Mouse (Mus musculus): ENCODE measurements around the gene Grin3b. TPM values are rescaled to one million over a fixed set of nuclear protein-coding genes. Genes with fewer than 3 reads are reported as not detected.

Gene Grin3b
- polyA plus RNA-seq, 1 experiment from 2014 or later = 0.08 TPM

- peak overlapping the region; percentile 84 for H3K4me3 ChIP-seq (ENCODE audit: low read depth, low read length)
- peak overlapping the region; percentile 87 for H3K9ac ChIP-seq (ENCODE audit: low read depth, low read length)
- H3K4me1 ChIP-seq (ENCODE audit: control insufficient read depth, low read depth, low read length) = peaks cover 46% of the 10 kb centered on the region
- 2% methylated on average over 29 of the region's 29 CpGs for WGBS (ENCODE audit: insufficient replicate concordance)
- H3K4me2 ChIP-seq (ENCODE audit: low read depth, low read length) = peak overlapping the region; percentile 91
- H3K36me3 ChIP-seq (ENCODE audit: control insufficient read depth, insufficient read depth) = no peaks in the 10 kb centered on the region
- ATAC-seq (ENCODE audit: low read depth) = no peak
- H3K9me3 ChIP-seq (replicated peaks; ENCODE audit: control insufficient read depth, low read length) = no peaks in the 10 kb centered on the region
- peak overlapping the region; percentile 88 for H3K27ac ChIP-seq (ENCODE audit: low read length)
- peaks cover 3% of the 10 kb centered on the region; the same call in 1 of the 2 replicates for H3K27me3 ChIP-seq (ENCODE audit: control insufficient read depth, insufficient read depth, low read depth, low read length)
Measured at GRCm38 (mm10) chr10:79928030-79928694, 42.4 kb upstream of the Grin3b start.

- Histone ChIP-seq H3K36me3 (ENCODE audit: control insufficient read depth, insufficient read depth) (no peaks in the 10 kb centered on the region), H3K4me3 (ENCODE audit: low read depth, low read length) (peak overlapping the region; percentile 84), H3K9ac (ENCODE audit: low read depth, low read length) (peak overlapping the region; percentile 32; the same call in 1 of the 2 replicates), H3K27me3 (ENCODE audit: control insufficient read depth, insufficient read depth, low read depth, low read length) (no peaks in the 10 kb centered on the region), H3K4me2 (ENCODE audit: low read depth, low read length) (peak overlapping the region; percentile 40), H3K27ac (ENCODE audit: low read length) (peak overlapping the region; percentile 31), H3K4me1 (ENCODE audit: control insufficient read depth, low read depth, low read length) (peaks cover 55% of the 10 kb centered on the region), H3K9me3 (replicated peaks; ENCODE audit: control insufficient read depth, low read length) (no peaks in the 10 kb centered on the region)
- ATAC-seq (ENCODE audit: low read depth) = no peak
- 26% methylated on average over 8 of the region's 9 CpGs for WGBS (ENCODE audit: insufficient replicate concordance)
Measured at GRCm38 (mm10) chr10:79928907-79929701, 41.4 kb upstream of the Grin3b start.

- ATAC-seq (ENCODE audit: low read depth) = no peak
- Histone ChIP-seq H3K27me3 (ENCODE audit: control insufficient read depth, insufficient read depth, low read depth, low read length) (no peaks in the 10 kb centered on the region), H3K27ac (ENCODE audit: low read length) (no peak overlapping the region), H3K36me3 (ENCODE audit: control insufficient read depth, insufficient read depth) (no peaks in the 10 kb centered on the region), H3K4me1 (ENCODE audit: control insufficient read depth, low read depth, low read length) (peaks cover 64% of the 10 kb centered on the region), H3K9me3 (replicated peaks; ENCODE audit: control insufficient read depth, low read length) (no peaks in the 10 kb centered on the region), H3K4me3 (ENCODE audit: low read depth, low read length) (no peak overlapping the region), H3K9ac (ENCODE audit: low read depth, low read length) (no peak overlapping the region), H3K4me2 (ENCODE audit: low read depth, low read length) (no peak overlapping the region)
- WGBS (ENCODE audit: insufficient replicate concordance) = 81% methylated on average over 18 of the region's 18 CpGs
Measured at GRCm38 (mm10) chr10:79929967-79930825, 40.3 kb upstream of the Grin3b start.

- ATAC-seq (ENCODE audit: low read depth) = no peak
- 83% methylated on average over 16 of the region's 16 CpGs for WGBS (ENCODE audit: insufficient replicate concordance)
- Histone ChIP-seq H3K9ac (ENCODE audit: low read depth, low read length) (no peak overlapping the region), H3K9me3 (replicated peaks; ENCODE audit: control insufficient read depth, low read length) (no peaks in the 10 kb centered on the region), H3K36me3 (ENCODE audit: control insufficient read depth, insufficient read depth) (no peaks in the 10 kb centered on the region), H3K4me2 (ENCODE audit: low read depth, low read length) (no peak overlapping the region), H3K4me1 (ENCODE audit: control insufficient read depth, low read depth, low read length) (peaks cover 62% of the 10 kb centered on the region), H3K27me3 (ENCODE audit: control insufficient read depth, insufficient read depth, low read depth, low read length) (no peaks in the 10 kb centered on the region), H3K4me3 (ENCODE audit: low read depth, low read length) (no peak overlapping the region), H3K27ac (ENCODE audit: low read length) (no peak overlapping the region)
Measured at GRCm38 (mm10) chr10:79930826-79931186, 39.7 kb upstream of the Grin3b start.

- Histone ChIP-seq H3K4me1 (ENCODE audit: control insufficient read depth, low read depth, low read length) (peaks cover 59% of the 10 kb centered on the region), H3K27me3 (ENCODE audit: control insufficient read depth, insufficient read depth, low read depth, low read length) (no peaks in the 10 kb centered on the region), H3K9me3 (replicated peaks; ENCODE audit: control insufficient read depth, low read length) (no peaks in the 10 kb centered on the region), H3K36me3 (ENCODE audit: control insufficient read depth, insufficient read depth) (no peaks in the 10 kb centered on the region), H3K27ac (ENCODE audit: low read length) (no peak overlapping the region), H3K4me3 (ENCODE audit: low read depth, low read length) (no peak overlapping the region), H3K4me2 (ENCODE audit: low read depth, low read length) (no peak overlapping the region), H3K9ac (ENCODE audit: low read depth, low read length) (no peak overlapping the region)
- 67% methylated on average over 9 of the region's 9 CpGs for WGBS (ENCODE audit: insufficient replicate concordance)
- ATAC-seq (ENCODE audit: low read depth) = no peak
Measured at GRCm38 (mm10) chr10:79931797-79932196, 38.7 kb upstream of the Grin3b start.

- Histone ChIP-seq H3K9me3 (replicated peaks; ENCODE audit: control insufficient read depth, low read length) (no peaks in the 10 kb centered on the region), H3K27me3 (ENCODE audit: control insufficient read depth, insufficient read depth, low read depth, low read length) (no peaks in the 10 kb centered on the region), H3K9ac (ENCODE audit: low read depth, low read length) (peak overlapping the region; percentile 9; the same call in 1 of the 2 replicates), H3K4me3 (ENCODE audit: low read depth, low read length) (no peak overlapping the region), H3K27ac (ENCODE audit: low read length) (peak overlapping the region; percentile 16; the same call in 1 of the 2 replicates), H3K4me2 (ENCODE audit: low read depth, low read length) (no peak overlapping the region), H3K4me1 (ENCODE audit: control insufficient read depth, low read depth, low read length) (peaks cover 66% of the 10 kb centered on the region), H3K36me3 (ENCODE audit: control insufficient read depth, insufficient read depth) (no peaks in the 10 kb centered on the region)
- WGBS (ENCODE audit: insufficient replicate concordance) = 58% methylated on average over 8 of the region's 8 CpGs
- no peak for ATAC-seq (ENCODE audit: low read depth)
Measured at GRCm38 (mm10) chr10:79932736-79933135, 37.8 kb upstream of the Grin3b start.

- WGBS (ENCODE audit: insufficient replicate concordance) = 63% methylated on average over 9 of the region's 9 CpGs
- ATAC-seq (ENCODE audit: low read depth) = no peak
- Histone ChIP-seq H3K4me3 (ENCODE audit: low read depth, low read length) (no peak overlapping the region), H3K36me3 (ENCODE audit: control insufficient read depth, insufficient read depth) (no peaks in the 10 kb centered on the region), H3K27ac (ENCODE audit: low read length) (no peak overlapping the region), H3K4me1 (ENCODE audit: control insufficient read depth, low read depth, low read length) (peaks cover 66% of the 10 kb centered on the region), H3K9me3 (replicated peaks; ENCODE audit: control insufficient read depth, low read length) (no peaks in the 10 kb centered on the region), H3K27me3 (ENCODE audit: control insufficient read depth, insufficient read depth, low read depth, low read length) (no peaks in the 10 kb centered on the region), H3K4me2 (ENCODE audit: low read depth, low read length) (no peak overlapping the region), H3K9ac (ENCODE audit: low read depth, low read length) (peak overlapping the region; percentile 9; the same call in 1 of the 2 replicates)
Measured at GRCm38 (mm10) chr10:79933145-79933679, 37.3 kb upstream of the Grin3b start.

GRCm38 (mm10) chr10:79933861-79934260 is 36.7 kb upstream of the Grin3b start:
- no peak overlapping the region for H3K4me2 ChIP-seq (ENCODE audit: low read depth, low read length)
- no peak overlapping the region for H3K9ac ChIP-seq (ENCODE audit: low read depth, low read length)
- no peaks in the 10 kb centered on the region for H3K9me3 ChIP-seq (replicated peaks; ENCODE audit: control insufficient read depth, low read length)
- no peak overlapping the region for H3K4me3 ChIP-seq (ENCODE audit: low read depth, low read length)
- H3K27me3 ChIP-seq (ENCODE audit: control insufficient read depth, insufficient read depth, low read depth, low read length) = no peaks in the 10 kb centered on the region
- H3K4me1 ChIP-seq (ENCODE audit: control insufficient read depth, low read depth, low read length) = peaks cover 69% of the 10 kb centered on the region
- no peaks in the 10 kb centered on the region for H3K36me3 ChIP-seq (ENCODE audit: control insufficient read depth, insufficient read depth)
- WGBS (ENCODE audit: insufficient replicate concordance) = 67% methylated on average over 6 of the region's 6 CpGs
- no peak overlapping the region; the same call in 1 of the 2 replicates for H3K27ac ChIP-seq (ENCODE audit: low read length)
- ATAC-seq (ENCODE audit: low read depth) = no peak
